Mouse (Mus musculus) urinary bladder, postnatal 36 days (tissue): ENCODE data around the gene Gm7173.
A peak's percentile ranks its signal among the peaks of the same experiment; 100 is the strongest.

Experiments used
- DNase-seq, 2 experiments: peaks; one replicate each; pipeline ENCODE4 v3.0.0; 2022; ENCODE audit warnings: low spot score in 2 of 2, mixed read lengths in 1 of 2

Gene Gm7173

GRCm38 (mm10) chrX:79516977-79517645 is at the start of gene Gm7173:
Gene Gm7173 (minus strand): TSS chrX:79517285.
- peak; percentile 3 to 35 for DNase-seq

GRCm38 (mm10) chrX:79517646-79518016 is 546 bp upstream of the Gm7173 start:
- no peak for DNase-seq

- DNase-seq = no peak
These were observed 200.3 kb downstream of the Gm7173 start for GRCm38 (mm10) chrX:79316790-79317189.
